ENCODE assay signal across 22 mouse cellular contexts in the genomic region with DNA sequence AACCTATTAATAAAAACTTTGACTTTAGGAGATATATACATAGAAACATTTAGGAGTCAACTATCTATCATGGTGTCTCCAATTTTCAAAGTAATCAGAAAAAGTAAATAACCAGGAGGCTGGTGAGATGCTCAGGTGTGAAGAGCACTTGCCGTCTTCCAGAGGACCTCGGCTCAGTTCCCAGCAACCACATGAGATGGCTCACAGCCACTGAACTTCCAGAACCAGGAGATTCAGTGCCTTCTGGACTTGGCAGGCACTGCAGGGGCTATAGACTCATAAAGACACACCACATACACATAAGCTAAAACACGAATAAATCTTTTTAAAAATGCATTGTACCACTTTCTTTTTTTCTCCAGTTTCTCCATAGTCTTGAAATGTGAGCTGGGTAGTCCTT.
"Had no signal": no experiment of that assay in that cellular context is flagged by ENCODE, and none has a peak within 500 bp of the region (broad histone marks: within the 10 kb centered on the region; RNA-seq: fewer than 3 reads in every experiment).

No protein-coding gene starts in this region.

- H3K27me3 ChIP-seq: limb, embryonic 12.5 days; limb, embryonic 15.5 days; midbrain, embryonic 12.5 days; midbrain, embryonic 15.5 days; neural tube, embryonic 13.5 days; stomach, embryonic 15.5 days had no signal

- H3K27ac ChIP-seq: kidney, postnatal 0 days; layer of hippocampus, adult 2 months; limb, embryonic 12.5 days; limb, embryonic 15.5 days; liver, embryonic 14.5 days; macrophage; midbrain, embryonic 12.5 days; midbrain, embryonic 15.5 days; neural tube, embryonic 13.5 days; stomach, embryonic 15.5 days had no signal

- DNase-seq: kidney, postnatal 25 days; layer of hippocampus, adult 9-11 months; left cerebral cortex, postnatal 4 days; liver, postnatal 0 days; lung, embryonic 14.5 days; retina, postnatal 1 day; right cerebral cortex, postnatal 25 days; spleen, adult 18-20 months; thymus, postnatal 36 days had no signal

- H3K4me2 ChIP-seq: limb, embryonic 12.5 days; limb, embryonic 15.5 days; liver, embryonic 11.5 days; lung, embryonic 14.5 days; midbrain, embryonic 12.5 days; midbrain, embryonic 15.5 days; neural tube, embryonic 13.5 days; stomach, embryonic 15.5 days had no signal

- H3K4me1 ChIP-seq: limb, embryonic 12.5 days; limb, embryonic 15.5 days; midbrain, embryonic 12.5 days; midbrain, embryonic 15.5 days; stomach, embryonic 15.5 days had no signal

- ATAC-seq: liver, postnatal 0 days; lung, postnatal 0 days; midbrain, embryonic 15.5 days had no signal

- H3K9me3 ChIP-seq: limb, embryonic 12.5 days; limb, embryonic 15.5 days; midbrain, embryonic 15.5 days; neural tube, embryonic 13.5 days; stomach, embryonic 15.5 days had no signal

- H3K9ac ChIP-seq: limb, embryonic 12.5 days; limb, embryonic 15.5 days; liver, embryonic 14.5 days; liver, postnatal 0 days; lung, embryonic 14.5 days; midbrain, embryonic 12.5 days; midbrain, embryonic 15.5 days; neural tube, embryonic 13.5 days; stomach, embryonic 15.5 days had no signal

- H3K4me3 ChIP-seq: layer of hippocampus, adult 2 months; limb, embryonic 12.5 days; limb, embryonic 15.5 days; midbrain, embryonic 12.5 days; midbrain, embryonic 15.5 days; myocyte; neural tube, embryonic 13.5 days; stomach, embryonic 15.5 days had no signal
